Mouse (Mus musculus) liver, adult 2 months (tissue): ENCODE measurements around the gene Dpyd.
A peak's percentile ranks its signal among the peaks of the same experiment; 100 is the strongest.

Experiments
- CTCF ChIP-seq: fragments of 200-500 bp; IDR thresholded peaks from 2 replicates; pipeline ENCODE4 v1.5.1; 2011; ENCODE audit warnings: low read depth, low read length, control low read depth
- POLR2A ChIP-seq: fragments of 200-500 bp; IDR thresholded peaks from 2 replicates; pipeline ENCODE4 v1.6.1; 2011; ENCODE audit warnings: low read length, control low read depth; ENCODE audit not compliant: insufficient read depth; ENCODE audit errors: extremely low read depth

DNA sequence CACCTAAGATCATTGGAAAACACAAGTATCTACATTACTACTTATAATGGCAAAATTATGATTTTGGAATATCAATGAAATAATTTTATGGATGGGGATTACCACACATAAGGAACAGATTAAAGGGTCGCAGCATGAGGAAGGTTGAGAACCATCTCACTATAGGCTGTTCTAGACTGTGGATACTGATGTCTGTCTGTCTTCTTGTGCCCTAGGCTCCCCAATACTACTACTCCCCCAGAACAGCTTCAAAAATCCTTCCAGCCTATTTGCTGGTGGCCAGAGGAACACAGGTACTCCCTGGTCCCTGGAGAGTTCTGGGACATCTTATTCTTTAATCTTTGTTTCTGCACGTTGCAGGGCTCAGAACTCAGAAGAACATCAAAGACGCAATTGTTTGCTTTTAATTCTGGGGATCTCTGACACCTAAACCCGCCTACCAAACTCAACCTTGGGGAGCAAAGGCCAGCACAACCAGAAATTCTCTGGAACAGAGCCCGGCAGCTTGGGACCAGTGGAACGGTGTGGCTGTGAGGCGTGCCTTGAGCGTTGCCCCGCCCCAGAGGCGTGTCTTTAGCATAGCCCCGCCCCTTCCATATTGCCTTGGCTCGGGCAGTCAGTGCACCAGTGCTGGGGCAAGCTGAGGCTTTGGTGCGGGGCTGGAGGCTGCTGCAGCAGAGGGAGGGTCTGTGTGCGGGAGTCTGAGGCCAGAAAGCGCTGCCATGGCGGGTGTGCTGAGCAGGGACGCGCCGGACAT lies at the start of gene Dpyd:
- TF ChIP-seq POLR2A (peak; percentile 95), CTCF (no peak)
